Mouse (Mus musculus): ENCODE results near the gene Btaf1.

Btaf1 gene

DNA sequence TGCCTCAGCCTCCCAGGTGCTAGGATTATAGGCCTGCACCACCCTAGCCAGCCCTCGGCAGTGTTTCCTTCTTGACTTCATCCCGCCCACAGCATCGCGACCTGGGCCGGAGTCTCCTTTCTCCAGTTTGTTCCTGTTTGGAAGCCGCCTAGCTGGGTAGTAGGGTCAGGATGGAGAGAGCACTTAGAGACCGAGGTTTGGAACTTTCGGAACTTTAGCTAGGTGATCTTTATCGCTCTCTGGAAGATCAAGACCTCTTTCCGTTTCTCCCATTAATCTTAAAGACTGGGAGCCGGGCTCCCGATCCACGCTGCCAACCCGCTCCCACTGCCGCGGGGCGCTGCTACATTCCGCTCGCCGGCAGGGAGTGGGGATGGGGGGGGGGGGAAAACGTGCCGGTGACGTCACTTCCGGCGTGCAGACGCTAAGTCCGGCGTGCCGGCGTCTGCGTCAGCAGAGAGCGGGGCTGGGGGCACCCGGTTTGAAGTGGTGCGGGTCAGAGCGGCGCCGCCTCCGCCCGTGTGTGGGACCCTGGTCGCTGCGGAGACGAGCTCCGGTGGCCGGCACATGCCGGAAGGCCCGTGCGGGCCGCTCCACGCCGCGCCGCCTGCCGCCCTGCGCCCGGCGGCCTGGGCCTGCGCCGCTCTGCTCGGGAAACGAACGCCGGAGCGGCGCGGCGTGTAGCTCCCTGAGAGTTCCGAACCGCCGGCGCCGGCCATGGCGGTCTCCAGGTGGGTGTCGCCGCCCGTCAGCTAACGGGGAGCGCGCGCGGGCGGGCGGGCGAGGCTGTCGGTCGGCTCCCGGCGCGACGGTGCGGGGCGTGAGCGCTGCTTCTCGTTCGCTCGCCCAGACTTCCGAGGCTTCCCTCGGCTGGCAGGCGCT, at the start of gene Btaf1:
Btaf1 (plus strand) TSS at position 409 of the 882 bp plus-strand sequence.
- peak; percentile 87 for DNase-seq

DNA sequence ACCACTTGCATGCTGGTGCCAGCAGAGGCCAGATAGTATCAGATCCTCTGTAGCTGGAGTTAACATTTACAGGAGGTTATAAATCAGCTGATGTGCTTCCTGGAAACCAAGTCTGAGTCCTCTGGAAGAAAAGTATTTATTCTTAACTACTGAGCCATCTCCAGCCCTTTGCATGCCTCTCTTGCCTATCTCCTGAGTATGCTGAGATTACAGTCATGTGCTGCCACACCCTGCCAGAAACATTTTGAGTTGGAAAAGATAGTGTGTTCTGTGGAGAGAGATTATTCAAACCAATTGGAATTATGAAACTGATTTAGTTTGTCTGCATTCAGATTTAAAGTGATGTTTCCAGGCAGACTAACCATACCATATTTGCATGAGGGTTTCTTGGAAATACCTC, 48.5 kb upstream of the Btaf1 start:
- DNase-seq, result no peak

- no peak for DNase-seq
Measured at GRCm38 (mm10) chr19:36878743-36879495, 47.0 kb upstream of the Btaf1 start.

DNA sequence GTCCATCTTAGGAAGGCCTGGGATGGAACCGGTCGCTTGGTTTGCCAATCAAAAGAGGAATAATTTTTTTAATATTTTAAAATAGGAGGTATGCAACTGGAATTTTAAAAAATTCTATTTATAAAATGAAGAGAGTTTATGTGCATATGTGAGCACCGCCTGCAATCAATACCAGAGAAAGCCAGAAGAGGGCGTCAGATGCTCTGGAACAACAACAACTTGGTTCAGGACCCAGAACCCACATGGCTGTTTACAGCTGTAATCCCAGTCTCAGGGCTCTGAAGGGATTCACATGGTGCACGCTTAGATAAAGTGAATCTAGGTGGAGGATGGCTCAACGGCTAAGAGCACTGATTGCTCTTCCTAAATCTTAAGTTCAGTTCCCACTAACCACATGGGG, 42.8 kb upstream of the Btaf1 start:
- no peak for DNase-seq

GRCm38 (mm10) chr19:36886316-36886715, 39.6 kb upstream of the Btaf1 start:
- no peak for DNase-seq

DNA sequence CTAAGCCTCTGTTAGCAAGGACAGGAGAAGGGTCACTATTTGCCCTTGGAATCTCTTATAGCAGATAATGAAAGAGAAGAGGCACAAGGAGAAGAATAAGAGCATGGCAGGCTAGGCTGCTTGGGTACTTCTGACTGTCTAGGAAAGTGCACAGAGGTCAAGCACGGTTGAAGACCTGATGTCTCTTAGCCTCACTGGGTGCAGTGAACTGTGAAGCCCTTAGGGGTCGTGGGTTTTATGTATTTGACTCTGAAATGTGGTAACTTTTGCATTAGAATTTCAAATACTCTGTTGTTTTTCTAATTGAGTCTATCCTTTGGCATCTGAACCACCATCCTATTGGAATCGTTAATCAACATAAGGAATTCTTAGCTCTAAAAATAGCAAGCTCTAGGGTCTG, 38.2 kb upstream of the Btaf1 start:
- DNase-seq, result no peak

- no peak for DNase-seq
Measured at GRCm38 (mm10) chr19:36891746-36892145, 34.1 kb upstream of the Btaf1 start.

DNA sequence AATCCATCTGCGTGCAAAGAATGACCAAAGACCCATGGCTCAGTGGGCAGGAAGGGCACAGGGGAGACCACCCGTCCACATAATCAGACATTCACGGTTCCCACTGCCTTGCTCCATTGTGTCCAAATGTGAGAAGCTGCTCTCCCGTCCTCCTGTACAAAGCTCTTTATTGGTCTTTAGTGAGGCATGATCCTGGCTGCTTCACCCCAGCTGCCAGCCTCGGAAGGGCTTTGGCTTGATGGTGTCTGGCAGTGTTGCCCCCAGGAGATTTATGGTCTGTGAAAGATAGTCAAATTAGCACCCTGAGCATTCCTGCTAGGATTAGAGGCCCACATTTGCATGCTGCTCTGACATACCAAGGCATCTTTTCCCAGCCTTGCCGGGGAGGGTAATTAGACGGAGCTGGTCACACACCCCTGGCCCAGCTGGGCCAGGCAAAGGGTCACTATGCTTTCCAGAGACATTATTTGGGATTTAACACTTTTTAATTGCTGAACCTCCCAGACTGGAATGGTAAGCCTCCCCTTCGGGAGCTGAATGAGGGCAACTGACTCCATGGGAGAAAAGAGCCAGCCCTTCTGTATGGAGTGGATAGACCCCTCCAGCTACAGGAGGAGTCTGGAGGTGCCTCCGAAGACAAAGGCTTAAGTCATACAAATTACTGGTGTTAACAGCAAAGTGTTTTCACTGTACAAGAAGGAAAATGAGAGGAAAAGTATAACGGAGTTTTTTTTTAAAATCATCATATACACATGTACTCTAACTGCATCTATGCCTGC, 28.9 kb upstream of the Btaf1 start:
- no peak for DNase-seq

GRCm38 (mm10) chr19:36897778-36898177, 28.1 kb upstream of the Btaf1 start:
- peak; percentile 18 for DNase-seq

GRCm38 (mm10) chr19:36903377-36903776, 22.5 kb upstream of the Btaf1 start:
- DNase-seq, result no peak

- DNase-seq, result peak; percentile 27
Measured at GRCm38 (mm10) chr19:36904211-36905007, 21.5 kb upstream of the Btaf1 start.

DNA sequence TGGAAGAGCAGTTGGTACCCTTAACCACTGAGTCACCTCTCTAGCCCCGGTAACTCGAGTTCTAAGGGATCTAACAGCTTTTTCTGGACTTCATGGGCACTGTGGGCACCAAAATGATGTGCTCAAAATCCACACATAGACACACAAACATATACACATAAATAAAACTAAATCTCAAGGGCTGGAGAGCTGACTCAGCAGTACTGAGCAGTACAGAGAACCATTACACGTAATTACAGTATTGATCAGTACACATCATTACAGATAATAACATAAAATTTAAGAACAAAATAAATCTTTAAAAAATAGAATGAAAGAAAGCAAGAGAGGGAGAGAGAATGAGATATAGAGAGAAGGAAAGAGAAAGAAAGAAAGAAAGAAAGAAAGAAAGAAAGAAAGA, 16.7 kb upstream of the Btaf1 start:
- no peak for DNase-seq

GRCm38 (mm10) chr19:36909676-36910292, 16.1 kb upstream of the Btaf1 start:
- peak; percentile 69 for DNase-seq

DNA sequence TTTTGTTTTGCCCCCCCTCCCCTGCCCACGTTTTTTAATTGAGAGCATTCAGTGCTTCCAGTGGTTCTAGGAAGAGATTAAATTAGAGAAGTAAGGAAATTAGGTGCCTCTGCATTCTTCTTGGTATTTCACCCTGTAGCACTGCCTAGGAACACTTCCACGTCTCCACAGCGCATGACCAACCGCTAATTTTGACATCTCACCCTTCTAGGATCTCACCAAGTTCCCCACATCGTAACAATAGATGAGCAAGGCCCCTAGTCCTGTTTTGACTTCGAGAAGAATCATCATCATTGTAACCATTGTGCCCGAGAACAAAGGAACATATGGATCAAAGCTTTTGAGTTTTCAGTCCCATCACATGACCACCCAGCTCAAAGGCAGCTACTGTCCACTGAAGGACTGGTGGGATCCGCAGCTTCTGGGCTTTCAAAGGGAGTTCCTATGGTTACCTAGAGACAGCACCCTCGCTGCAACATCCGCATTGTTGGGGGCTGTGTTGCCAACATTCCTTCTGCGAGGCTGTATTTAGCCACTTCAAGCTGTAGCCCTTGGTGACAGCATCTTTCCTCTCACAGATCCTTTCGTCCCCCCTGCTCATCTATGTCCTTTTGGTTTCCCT, 15.3 kb upstream of the Btaf1 start:
- DNase-seq, result no peak

GRCm38 (mm10) chr19:36913064-36913463, 12.8 kb upstream of the Btaf1 start:
- DNase-seq, result no peak

DNA sequence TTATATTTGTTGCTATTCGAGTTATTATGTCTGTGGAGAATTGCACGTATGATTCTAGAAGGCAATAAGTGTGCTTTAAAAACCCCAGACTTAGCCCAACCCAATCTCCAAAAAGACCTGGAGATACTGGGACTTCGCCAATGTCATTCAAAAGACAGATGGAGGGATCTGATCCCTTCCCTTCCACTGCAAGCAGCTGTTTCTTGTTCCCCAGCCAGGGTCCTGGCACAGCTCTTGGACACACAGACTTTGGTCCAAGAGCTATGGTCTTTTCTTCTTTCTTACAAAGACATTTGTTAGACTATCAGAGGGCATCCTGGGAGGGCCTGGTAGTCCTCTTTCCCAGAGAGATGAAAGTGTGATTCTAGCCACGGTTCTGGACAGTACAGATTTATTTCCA, 9.7 kb upstream of the Btaf1 start:
- no peak for DNase-seq

GRCm38 (mm10) chr19:36916876-36917389, 8.9 kb upstream of the Btaf1 start:
- DNase-seq, result no peak

DNA sequence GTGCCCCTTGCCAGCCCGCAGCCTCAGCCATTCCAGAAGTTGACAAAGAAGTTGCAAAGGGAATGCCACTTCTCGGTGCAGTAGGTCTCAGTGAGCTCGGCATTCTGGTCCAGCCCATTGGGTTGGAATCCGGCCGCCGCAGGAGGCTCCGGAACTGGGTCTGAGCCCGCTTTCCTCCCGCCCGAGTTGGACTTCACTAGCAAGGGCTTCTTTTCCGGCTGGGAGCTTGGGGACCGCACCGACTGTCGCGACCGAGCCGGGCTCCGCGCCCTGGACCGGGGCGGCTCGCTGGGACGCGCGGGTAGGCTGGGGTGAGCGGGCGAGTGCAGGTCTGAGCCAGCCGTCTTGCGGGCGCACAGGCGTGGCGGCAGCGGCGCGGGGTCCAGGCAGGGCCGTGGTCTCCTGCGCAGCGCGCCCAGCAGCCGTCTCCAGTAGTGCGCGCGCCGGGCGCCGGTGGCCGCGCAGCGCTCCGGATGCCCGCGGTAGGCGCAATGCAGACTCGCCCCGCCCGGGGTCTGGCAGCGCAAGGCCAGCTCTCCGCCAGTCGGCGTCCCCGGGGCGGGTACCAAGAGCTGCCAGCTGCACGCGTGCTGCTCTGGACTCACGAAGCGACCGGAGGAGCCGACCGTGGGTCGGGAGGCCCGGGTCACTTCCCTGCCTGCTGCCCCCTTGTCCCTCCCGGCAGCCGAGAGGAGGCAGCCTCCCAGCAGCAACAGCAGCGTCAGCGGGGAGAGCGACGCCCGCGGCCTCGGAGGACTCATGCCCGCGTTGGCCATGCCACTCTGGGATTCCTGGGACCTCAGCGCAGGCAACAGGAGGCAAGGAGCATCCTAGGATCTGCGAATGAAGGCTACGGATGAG, 7.2 kb upstream of the Btaf1 start:
- DNase-seq, result peak; percentile 82

DNA sequence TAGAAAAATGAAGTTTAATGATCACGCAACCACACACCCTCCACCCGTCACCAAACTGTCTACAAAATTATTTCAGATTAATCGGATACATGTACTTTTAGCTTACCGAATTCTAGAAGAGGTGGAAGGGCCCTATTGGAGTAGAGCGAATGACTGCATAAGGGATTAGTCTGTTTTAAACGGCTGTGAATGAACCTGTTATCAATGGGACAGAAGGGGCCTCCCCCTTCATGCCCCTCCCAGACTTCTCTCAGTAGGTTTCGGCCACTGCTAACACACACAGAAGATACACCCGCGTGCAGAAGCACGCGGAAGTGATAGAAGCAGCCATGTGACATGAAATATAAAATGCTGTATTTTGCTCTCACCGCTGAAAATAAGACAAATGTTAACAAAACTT, 6.4 kb upstream of the Btaf1 start, which contains the start of gene Fgfbp3:
Fgfbp3 (minus strand) TSS at position 150 of the 400 bp plus-strand sequence.
- no peak for DNase-seq

DNA sequence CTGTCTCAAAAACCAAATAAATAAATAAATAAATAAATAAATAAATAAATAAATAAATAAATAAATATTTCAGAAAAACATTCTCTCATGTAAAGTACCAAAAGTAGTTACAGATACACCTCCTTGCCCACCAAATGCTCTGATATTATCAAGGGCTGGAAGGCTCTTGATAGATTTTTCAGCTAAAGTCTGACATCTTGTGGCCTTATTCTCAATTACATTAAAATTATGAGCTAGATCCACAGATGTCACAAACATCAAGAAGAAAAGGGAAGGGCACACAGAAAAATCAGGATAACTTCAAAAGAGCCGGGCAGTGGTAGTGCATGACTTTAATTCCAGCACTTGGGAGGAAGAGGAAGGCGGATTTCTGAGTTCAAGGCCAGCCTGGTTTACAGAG, 3.9 kb upstream of the Btaf1 start:
- DNase-seq, result no peak
